Mouse (Mus musculus): Measurements from ENCODE around the gene Lum.

Lum gene

DNA sequence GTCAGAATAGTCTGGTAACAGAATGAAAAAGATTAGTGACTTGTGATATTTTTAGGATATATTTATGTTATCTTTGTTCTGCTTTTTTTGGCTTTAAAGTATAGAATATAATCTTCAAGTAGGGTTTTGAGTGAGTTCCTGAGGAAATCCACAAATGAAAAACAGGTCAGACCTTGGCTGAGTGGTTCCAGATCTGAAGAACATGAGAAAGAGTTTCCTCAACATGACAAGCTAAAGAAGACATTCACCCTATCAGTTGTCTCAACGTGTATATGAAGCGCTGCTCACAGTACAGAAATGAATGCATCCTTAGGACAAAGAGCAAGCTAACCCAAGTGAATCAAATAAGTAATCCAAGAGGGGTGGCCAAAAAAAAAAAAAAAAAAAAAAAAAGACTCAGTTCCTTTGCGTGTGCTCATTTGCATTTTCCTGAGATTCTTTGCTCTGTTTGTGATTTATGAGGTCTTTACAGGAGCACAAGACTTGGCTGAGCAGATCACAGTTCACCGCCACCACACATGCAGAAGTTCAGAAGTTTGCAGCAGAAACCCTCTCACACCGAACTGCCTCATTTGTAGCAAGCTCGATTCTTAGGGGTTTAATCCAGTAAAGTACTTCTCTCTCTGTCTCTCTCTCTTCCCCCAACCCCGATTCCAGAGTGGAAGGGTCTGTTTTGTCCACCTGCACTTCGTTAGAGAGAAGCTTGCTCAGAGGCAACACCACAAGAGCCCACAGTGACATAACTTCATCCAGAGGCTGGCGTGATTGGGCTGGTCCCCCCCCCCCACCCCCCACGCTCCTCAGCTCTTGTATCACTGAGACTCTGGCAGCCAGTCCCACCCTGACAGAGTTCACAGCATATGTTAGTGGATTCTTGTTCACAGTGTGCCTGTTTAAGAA lies at the start of gene Lum:
Lum (plus strand) TSS at position 172 of the 900 bp plus-strand sequence.
- DNase-seq, result no peak

DNA sequence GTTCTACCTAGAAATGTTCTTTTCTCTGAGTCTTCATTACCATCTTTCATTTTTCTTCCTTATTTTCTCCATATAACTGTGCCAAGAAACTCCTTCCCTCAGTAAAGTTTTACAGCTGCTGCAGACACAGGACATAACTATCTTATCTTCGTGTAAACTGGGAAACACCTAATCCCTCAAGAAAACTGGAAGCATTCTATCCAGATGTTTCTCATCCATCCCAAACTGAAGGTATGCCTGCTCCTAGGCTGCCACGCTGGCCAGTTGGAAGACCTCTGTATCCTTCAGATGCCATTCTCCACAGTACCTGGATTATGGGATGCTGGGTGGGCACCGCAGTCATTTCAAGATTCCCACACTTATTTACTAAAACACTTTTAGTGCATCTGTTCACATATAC lies 41.6 kb upstream of the Lum start:
- DNase-seq, result no peak

DNA sequence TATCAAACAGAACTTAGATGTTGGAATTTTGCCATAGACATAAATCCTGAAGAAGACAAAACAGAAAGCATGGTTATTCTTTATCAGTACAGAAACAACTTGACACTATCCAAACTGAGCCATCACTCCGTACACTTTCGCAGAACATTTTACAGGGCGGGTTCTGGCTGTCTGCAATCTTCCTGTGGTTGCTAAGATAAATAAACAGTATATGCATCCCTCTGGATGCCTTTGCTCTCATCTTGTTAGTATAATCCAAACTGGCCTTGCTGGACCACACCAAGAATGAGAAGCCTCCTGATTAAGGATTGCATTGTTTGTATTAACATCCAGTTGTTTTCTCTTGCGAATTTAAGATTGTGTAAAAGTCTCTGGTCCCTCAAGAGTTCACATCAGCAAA lies 29.2 kb upstream of the Lum start:
- DNase-seq, result no peak

DNA sequence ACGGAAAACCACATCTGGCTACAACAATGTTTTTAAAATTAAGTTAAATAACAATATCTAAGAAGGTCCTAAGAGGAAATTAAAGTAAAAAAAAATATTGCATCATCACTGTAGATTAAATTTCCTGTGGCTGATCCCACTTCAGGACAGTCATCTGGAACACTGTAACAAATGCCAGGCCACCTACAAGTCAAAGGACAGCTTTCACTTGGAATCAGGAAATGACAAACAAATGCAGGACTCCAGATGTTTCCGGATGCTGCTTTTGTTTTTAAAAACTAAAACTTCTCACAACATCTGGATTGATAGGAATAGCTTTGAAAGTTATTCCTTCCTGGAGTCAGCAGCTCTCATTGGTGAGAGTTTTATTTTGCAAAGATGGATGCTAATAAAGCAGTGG lies 28.0 kb upstream of the Lum start:
- no peak for DNase-seq

DNA sequence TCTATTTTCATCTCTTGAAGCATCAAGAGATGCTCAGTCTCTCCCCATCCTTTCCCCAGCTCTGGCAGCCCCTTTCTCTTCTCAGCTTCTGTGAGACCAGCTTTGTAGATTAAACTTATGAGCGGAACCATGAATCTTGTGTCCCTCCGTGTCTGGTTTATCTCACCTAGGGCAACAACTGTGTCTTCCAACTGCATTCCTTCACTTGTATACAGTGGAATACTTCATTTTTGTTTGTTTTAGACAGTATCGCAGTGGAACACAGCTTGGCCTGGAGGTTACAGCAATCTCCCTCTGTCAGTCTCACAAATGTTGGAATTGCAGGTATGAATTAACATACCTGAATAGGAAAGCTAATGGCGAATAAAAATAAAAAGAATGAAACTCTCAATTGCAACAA lies 26.7 kb upstream of the Lum start:
- DNase-seq, result no peak

DNA sequence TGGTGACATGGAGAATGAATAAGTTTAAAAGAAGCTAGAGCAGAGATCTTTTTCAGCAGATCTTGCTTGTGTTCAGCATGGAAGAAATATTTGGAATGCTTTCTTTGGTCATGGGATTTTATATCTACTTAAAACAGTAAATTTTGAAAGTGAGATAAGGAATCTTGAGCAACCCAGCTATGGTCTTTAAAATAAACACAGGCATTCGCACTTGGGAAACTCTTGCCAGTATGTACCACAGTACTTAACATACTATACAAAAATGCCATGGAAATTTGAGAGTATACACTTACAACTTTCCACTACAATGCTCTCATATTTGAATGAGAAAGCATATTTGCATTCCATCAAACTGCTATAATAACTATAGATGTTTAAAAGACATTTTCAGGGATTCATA lies 17.2 kb upstream of the Lum start:
- DNase-seq, result no peak

DNA sequence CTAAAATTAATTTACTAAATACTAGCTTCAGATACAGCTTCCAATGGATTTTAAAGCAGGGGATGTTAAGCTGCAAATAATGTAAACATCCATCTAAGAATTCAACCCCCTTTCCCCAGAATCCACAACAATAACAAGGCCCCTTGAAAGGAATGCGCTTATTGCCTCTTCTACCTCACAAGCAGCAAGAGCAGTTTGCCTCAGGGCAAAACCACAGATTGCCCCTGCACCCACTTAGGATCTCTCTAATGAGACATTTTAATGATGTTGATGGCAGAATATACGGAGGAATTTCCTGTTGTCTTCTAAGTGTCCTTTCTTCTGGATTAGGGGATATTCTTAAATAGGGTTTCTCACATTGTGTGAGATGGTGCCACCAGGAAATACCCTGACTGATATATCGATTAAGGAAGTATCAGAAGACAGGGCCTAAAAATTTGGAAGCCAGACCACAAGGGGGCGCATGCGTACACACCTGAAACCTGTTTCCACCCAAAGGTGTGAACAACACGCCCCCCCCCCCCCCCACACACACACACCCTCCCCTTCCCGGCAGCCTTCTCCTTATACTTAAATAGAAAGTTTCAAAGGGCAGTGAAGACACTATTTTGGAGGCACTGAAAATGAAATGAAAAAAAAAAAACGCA lies 2.7 kb downstream of the Lum start:
- DNase-seq, result peak; percentile 3

DNA sequence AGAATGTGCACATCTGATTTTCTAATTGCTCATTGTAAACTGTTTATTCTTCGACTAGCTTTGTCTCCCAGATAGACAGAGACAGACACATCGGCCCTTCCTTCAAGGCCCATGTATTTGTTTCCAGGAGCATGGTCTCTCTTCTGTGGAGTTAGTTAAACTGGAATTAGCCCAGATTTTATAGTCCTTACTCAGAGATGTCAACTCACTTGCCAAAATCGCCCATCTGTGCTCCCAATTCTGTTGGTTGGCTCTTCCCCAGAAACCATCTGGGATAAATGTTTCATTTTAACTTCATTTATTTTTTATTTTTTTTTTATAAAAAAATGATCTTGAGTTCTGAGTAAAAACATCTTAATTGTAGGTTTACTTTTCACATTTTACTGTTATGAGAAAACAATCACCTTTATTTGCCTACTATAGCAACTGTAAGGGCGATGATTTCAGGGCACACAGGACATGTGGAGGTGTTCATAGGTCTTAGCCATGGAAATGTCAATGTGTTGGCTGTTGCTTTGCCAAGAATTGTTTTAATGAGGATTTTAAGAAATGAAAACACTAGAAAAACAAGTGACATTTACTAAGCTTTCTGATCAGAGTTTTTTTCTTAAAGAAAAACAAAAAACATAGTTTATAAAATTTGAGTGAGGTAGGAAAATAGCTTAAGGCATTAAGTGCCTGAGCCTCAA lies 17.8 kb downstream of the Lum start:
- no peak for DNase-seq

DNA sequence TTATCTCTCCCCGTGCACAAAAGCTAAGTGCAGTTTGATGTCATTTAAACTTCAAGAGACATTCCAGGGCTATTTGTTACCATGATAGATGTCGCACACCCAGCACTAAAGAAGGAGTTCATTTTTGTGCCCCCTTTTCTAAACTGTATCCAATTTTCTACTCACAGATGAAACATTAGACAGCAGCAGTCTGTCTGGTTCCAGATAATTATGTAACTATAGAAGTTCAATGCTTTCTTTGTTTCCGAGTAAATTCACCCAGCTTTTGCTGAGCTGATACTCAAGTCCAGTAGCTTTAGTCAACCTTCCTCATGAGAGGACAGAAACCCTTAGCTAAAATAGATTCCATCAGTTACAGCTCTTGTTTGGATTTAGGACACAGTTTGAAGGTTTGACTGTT lies 19.2 kb downstream of the Lum start:
- no peak for DNase-seq

DNA sequence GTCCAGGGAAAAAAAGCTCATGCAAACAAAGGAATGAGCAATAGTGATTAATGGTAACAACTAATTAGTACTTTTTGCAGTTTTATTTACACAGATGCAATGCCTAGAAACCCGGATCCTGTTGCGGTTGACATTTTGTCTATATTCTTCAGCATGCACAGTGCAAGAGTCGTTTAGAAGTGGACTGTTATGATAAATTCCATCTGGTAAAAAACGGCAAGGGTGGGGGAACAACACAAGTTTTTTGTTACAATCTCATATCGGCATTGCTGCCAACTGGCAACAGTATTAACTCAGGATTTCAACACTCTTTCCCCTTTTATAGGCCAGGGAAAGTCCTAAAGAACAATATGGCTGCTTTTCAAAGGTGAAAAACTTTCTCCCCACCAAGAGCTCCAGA lies 22.2 kb downstream of the Lum start:
- no peak for DNase-seq

DNA sequence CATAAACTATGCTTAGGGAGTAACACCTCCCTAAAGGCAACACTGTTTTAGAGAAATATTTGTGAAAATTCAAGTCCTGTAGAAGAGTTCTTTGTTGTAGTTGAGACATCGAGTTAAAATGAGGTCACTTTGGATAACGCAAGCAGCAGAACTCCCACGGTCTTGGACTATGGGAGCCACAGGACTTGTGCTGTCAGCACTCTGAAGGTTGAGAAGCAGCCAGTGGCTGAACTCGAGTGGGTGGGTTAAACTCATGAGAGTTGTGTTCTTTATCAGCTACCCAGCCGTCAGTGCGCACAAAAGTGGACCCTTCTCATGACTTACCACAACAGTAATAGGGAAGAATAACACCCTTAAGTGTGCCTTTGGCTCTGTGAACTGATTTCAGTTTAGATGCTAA lies 24.6 kb downstream of the Lum start:
- DNase-seq, result no peak

DNA sequence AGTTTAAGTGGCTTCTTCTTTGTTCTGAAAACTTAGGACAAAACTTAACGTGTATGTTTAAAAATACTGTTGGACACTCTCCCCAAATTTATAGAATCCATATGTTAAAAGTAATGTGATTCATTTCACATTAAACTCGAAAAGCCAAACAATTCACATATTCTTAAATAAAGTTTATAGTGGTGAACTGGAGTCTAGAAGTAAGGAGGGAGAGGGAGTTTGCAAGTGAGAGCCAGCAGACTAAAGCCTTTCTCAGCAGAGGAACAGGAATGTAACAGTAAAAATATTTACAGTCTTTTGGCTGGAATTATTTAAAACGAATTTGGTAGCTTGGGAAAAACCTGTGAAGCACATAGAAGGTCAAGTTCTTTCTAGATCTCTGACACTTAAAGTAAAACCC lies 26.1 kb downstream of the Lum start:
- DNase-seq, result no peak

DNA sequence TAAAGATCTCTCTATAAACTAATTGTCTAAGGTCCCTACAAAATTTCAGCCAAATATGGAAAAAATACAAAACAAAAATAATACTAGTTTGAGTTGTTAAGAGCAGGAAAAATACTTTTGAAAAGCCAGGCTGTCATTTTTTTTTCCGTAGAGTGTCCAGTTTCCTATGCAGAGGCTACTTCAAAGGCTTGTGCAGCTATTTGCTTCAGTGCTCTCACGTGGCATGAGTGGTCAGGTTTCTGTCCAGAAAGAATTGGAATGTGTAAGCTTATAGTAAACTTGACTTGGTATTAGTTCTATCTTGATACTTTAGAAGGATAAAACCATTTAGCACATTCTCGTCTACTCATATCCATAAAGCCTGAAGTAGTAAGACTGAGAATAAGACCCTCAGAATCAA lies 26.8 kb downstream of the Lum start:
- DNase-seq, result no peak

DNA sequence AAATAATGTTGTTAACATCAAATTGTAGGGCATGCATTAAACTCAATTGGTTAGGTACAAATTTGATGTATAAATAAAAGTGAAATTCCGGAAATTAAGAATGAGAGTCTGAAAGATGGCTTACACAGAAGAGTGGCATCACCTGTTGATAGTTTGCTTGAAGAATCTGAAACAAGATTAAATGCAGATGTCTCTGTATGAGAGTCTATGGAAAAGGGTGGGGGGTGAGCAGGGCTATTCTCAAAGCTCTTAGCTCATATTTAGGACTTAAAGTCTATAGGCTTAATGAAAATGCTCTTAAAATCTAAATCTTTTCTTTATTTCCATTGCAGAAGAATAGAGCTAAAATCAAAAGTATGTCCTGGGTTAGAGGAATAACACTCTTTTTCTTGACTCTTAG lies 30.8 kb downstream of the Lum start:
- no peak for DNase-seq

DNA sequence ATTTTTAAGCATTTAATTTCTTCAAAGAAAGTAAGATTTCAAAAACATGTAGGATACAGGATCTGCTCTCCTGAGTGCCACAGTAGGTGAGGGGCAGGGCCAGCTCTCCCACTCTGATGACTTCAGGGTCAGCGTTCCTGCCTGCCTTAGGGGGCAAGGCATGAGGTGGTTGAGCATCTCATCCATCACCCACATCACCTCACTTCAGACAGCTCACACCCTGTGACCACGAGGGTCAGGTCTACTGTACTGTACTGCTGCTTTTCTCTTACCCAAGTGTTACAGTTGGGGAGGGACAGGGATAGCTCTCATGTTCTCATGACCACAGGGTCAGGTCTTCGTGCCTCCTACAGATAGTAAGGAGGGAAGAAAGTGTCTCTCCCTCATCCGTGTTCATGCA lies 36.8 kb downstream of the Lum start:
- DNase-seq, result no peak

DNA sequence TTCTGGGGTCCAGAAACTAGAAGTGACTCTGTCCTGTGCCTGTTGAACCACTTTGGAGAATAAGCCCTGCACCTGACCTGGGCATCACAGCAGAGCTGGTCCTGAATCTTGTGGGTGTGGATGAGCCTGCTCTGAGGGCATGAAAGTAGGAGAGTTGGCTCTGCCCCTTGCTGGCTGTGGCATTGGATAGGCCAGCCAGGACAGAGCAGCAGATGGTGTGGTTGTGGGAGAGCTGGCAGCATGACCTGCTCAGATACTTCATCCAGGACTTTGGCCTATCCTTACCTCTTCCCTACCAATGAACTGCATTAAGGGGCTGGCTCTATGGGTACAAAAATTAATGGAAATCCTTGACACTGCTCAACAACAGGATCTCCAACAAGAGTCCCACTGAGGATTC lies 38.3 kb downstream of the Lum start:
- DNase-seq, result no peak

DNA sequence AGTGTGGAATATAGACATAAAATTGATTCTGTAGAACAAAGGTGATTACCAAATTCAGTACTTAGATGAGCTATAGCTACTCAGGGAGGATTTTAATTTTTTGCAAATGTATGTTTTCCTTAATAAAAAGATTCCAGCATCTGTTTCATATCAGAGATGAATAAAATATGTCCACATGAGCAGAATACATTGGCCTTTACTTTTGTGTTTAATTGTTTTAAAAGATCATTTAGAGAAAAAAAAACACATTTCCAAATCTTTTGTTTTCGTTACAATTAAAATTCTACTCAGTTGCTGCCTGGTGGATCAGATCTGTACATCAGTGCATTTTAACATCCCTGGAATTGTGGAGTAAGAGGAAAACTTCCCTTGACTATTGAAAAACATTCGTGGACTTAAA lies 41.7 kb downstream of the Lum start, which contains the start of gene Kera:
Kera (plus strand) TSS at position 301 of the 400 bp plus-strand sequence.
- DNase-seq, result no peak

All from thymus, postnatal 14 days (tissue).